Mouse (Mus musculus) midbrain, embryonic 14.5 days (tissue): ENCODE results near the gene Aplf. TPM values are rescaled to one million over a fixed set of nuclear protein-coding genes. Genes with fewer than 3 reads are reported as not detected.

Experiments
- ATAC-seq: fragments of 200-750 bp; cut with Nextera tagmentation; 2 replicates; pipeline ENCODE4 v1.8.0; 2017; ENCODE audit warnings: moderate number of reproducible peaks, moderate library complexity; ENCODE audit not compliant: low FRiP score, low TSS enrichment
- DNase-seq: peaks from one replicate; pipeline ENCODE4 v3.0.0-alpha.2; 2015
- H3K27ac ChIP-seq: fragments of 300-500 bp; sonication (generic); replicated peaks from 2 replicates; pipeline ENCODE4 v1.5.1; 2014; ENCODE audit warnings: mild to moderate bottlenecking, low read depth, low read length, moderate library complexity
- H3K27me3 ChIP-seq: fragments of 300-500 bp; sonication (generic); 2 replicates; pipeline ENCODE4 v1.6.1; 2014; ENCODE audit warnings: low read length, control low read depth, mixed read lengths; ENCODE audit not compliant: control insufficient read depth, insufficient read depth
- H3K36me3 ChIP-seq: fragments of 300-500 bp; sonication (generic); 2 replicates; pipeline ENCODE4 v1.6.1; 2014; ENCODE audit warnings: low read length, control low read depth; ENCODE audit not compliant: control insufficient read depth, insufficient read depth
- H3K4me1 ChIP-seq: fragments of 300-500 bp; sonication (generic); 2 replicates; pipeline ENCODE4 v1.6.1; 2014; ENCODE audit warnings: mild to moderate bottlenecking, antibody characterized with exemption, low read length, control low read depth; ENCODE audit not compliant: control insufficient read depth, insufficient read depth
- H3K4me2 ChIP-seq: fragments of 300-500 bp; sonication (generic); 2 replicates; pipeline ENCODE4 v1.6.1; 2014; ENCODE audit warnings: mild to moderate bottlenecking, low read length, moderate library complexity
- H3K4me3 ChIP-seq: fragments of 300-500 bp; sonication (generic); replicated peaks from 2 replicates; pipeline ENCODE4 v1.5.1; 2014; ENCODE audit warnings: low read depth, low read length
- H3K9ac ChIP-seq: fragments of 300-500 bp; sonication (generic); replicated peaks from 2 replicates; pipeline ENCODE4 v1.6.1; 2014; ENCODE audit warnings: mild to moderate bottlenecking, low read length, moderate library complexity
- H3K9me3 ChIP-seq: fragments of 300-500 bp; sonication (generic); 2 replicates; pipeline ENCODE4 v1.6.1; 2016; ENCODE audit warnings: low read length, control low read depth, mixed read lengths; ENCODE audit not compliant: control insufficient read depth
- WGBS: fragments of 180-500 bp; shearing (Covaris S2); extraction: QIAGEN DNeasy Blood & Tissue Kit; methylation state at CpG from one replicate; pipeline ENCODE4 v1.1.7; 2014; 5-methylcytosine and 5-hydroxymethylcytosine counted together
- polyA plus RNA-seq: library from polyadenylated mRNA; unstranded; fragments of >200 nt; fragmentation: Nextera tagmentation; extraction: Ambion mirVana; gene quantifications from 2 replicates; pipeline ENCODE4 v1.2.1, GENCODE M21; 2014

Gene Aplf
- polyA plus RNA-seq: 6.0 and 8.4 TPM in 2 replicates

DNA sequence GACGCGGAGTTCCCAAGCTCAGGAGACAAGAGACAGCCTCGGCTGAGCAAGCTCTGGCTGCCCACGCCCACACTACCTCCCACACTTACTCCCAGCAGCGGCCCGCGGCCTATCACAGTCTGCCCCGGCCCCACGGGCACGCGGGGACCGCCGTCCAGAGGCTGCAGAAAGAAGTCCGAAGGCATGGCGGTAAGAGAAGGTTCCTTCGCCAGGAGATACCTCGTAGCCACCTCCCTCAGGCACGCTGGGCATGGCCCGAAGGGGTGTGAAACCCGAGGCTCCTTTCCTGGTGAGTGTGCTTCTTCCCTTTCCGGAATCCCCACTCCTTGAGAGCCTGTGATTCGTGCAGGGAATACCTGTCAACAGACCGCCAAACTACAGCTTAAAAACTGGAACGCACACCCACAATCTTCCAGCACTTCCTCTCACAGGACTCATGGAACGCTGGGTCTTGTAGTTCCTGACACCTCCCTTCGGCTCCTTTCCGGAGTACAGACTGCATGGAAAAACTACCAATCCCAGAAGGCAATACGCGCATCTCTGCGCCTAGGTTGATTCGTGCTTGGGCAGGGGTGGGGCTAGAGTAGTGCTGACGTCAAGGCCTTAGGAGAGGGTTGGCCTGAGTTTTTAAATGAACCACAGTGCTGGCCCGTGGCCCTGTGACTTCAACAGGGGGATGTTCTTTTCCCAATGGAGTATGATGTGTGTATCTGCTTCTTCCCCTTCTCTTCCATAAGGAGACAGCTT lies at the start of gene Aplf:
Gene Aplf (minus strand): TSS at position 423 of the 747 bp plus-strand sequence.
- H3K4me3 ChIP-seq: peak within 1 kb of the TSS; percentile 71
- H3K36me3 ChIP-seq: no peaks in the 10 kb centered on the region
- H3K4me2 ChIP-seq: peak within 1 kb of the TSS; percentile 96
- no peaks in the 10 kb centered on the region for H3K9me3 ChIP-seq
- no peaks in the 10 kb centered on the region for H3K27me3 ChIP-seq
- H3K4me1 ChIP-seq: peaks cover 10% of the 10 kb centered on the region
- H3K9ac ChIP-seq: peak within 1 kb of the TSS; percentile 57
- peak; percentile 99 for ATAC-seq
- peak; percentile 98 for DNase-seq
- under 1% methylated on average over 33 of the region's 33 CpGs for WGBS
- H3K27ac ChIP-seq: peak within 1 kb of the TSS; percentile 37; the same call in 1 of the 2 replicates

- Histone ChIP-seq H3K27ac (no peak overlapping the region), H3K9me3 (no peaks in the 10 kb centered on the region)
- no peak for ATAC-seq
These were observed 42.1 kb upstream of the Aplf start for GRCm38 (mm10) chr6:87714091-87714490.

GRCm38 (mm10) chr6:87712311-87712710 lies 40.3 kb upstream of the Aplf start:
- no peaks in the 10 kb centered on the region for H3K9me3 ChIP-seq
- H3K4me2 ChIP-seq: no peak overlapping the region
- H3K4me1 ChIP-seq: no peaks in the 10 kb centered on the region
- H3K36me3 ChIP-seq: no peaks in the 10 kb centered on the region
- no peak for DNase-seq
- H3K4me3 ChIP-seq: no peak overlapping the region
- H3K27ac ChIP-seq: no peak overlapping the region
- H3K27me3 ChIP-seq: no peaks in the 10 kb centered on the region
- ATAC-seq: no peak
- 85% methylated on average over 4 of the region's 4 CpGs for WGBS
- no peak overlapping the region for H3K9ac ChIP-seq

More at GRCm38 (mm10) chr6:87714091-87714490, 42.1 kb upstream of the Aplf start:
- no peak overlapping the region for H3K4me3 ChIP-seq
- H3K9ac ChIP-seq: no peak overlapping the region
- no peaks in the 10 kb centered on the region for H3K36me3 ChIP-seq
- H3K4me1 ChIP-seq: no peaks in the 10 kb centered on the region
- H3K4me2 ChIP-seq: no peak overlapping the region
- 87% methylated on average over 4 of the region's 4 CpGs for WGBS
- H3K27me3 ChIP-seq: no peaks in the 10 kb centered on the region
- no peak for DNase-seq

- Histone ChIP-seq H3K36me3 (no peaks in the 10 kb centered on the region), H3K4me3 (no peak overlapping the region), H3K27ac (no peak overlapping the region), H3K4me1 (no peaks in the 10 kb centered on the region), H3K9ac (no peak overlapping the region), H3K9me3 (no peaks in the 10 kb centered on the region), H3K4me2 (no peak overlapping the region), H3K27me3 (no peaks in the 10 kb centered on the region)
- peak; percentile 55 for DNase-seq
- no peak for ATAC-seq
- 42% methylated on average over 3 of the region's 3 CpGs for WGBS
These were observed 34.3 kb upstream of the Aplf start for GRCm38 (mm10) chr6:87706246-87706645.

DNA sequence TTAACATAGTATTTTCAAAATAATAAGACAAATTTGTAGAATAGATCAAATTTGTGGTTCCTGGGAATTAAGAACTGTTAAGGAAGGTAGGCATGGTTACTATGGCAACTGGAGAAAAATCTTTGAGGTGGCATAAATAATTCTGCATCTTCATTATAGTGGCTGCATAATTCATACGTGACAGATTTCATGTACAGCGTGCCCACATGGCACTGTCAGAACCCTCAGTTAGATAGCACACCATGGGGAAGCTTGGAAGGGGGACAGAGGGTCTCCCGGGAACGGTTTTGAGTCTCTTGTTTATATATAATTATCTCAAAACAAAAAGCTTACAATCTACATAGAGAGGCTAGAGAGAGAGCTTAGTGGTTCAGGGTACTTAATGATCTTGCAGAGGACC lies 24.6 kb upstream of the Aplf start:
- no peak for ATAC-seq
- H3K9me3 ChIP-seq: no peaks in the 10 kb centered on the region
- H3K27ac ChIP-seq: no peak overlapping the region
- peak; percentile 17 for DNase-seq
- H3K36me3 ChIP-seq: no peaks in the 10 kb centered on the region
- H3K4me3 ChIP-seq: no peak overlapping the region
- H3K9ac ChIP-seq: no peak overlapping the region
- no peaks in the 10 kb centered on the region for H3K27me3 ChIP-seq
- WGBS: 88% methylated on average over 4 of the region's 4 CpGs
- H3K4me1 ChIP-seq: no peaks in the 10 kb centered on the region
- H3K4me2 ChIP-seq: no peak overlapping the region

DNA sequence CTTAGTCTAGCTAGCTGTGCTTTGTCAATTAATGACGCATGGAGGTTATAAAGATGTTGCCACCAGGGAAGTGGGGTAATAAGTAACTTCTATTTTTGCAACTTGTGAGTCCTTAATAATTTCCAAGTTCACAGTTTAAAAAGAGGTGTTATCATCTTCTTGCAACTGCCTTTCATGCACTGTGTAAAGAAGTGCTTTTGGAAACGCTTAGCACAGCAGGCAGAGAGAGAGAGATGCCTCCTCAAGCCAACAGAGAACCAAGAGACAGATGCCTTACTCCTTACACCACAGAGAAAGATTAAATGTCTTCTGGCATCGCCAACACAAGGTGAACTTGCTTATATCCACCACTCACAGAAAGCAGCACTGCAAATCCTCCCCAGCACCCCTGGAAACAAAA lies 24.0 kb upstream of the Aplf start:
- H3K27ac ChIP-seq: no peak overlapping the region
- no peaks in the 10 kb centered on the region for H3K9me3 ChIP-seq
- no peak overlapping the region for H3K9ac ChIP-seq
- H3K27me3 ChIP-seq: no peaks in the 10 kb centered on the region
- WGBS: 83% methylated on average over 3 of the region's 3 CpGs
- H3K4me1 ChIP-seq: no peaks in the 10 kb centered on the region
- no peak overlapping the region for H3K4me3 ChIP-seq
- H3K36me3 ChIP-seq: no peaks in the 10 kb centered on the region
- no peak for ATAC-seq
- H3K4me2 ChIP-seq: no peak overlapping the region
- no peak for DNase-seq

DNA sequence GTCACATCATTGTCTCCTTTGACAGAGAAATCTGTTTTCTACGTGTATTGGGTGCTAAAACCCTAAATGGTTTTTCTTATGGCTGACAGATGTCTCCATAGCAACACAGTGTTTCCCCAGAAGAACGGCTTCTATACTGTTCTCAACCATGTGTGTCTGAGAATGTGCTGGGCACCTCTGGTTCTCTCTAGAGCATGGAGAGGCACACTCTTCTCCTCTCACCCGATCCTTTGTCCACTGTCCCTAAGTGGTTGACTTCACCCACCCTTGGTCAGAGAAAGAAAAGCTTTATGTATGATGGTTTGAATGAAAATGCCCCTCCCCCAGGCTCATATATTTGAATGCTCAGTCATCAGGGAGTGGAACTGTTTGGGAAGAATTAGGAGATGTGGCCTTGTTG lies 8.4 kb upstream of the Aplf start:
- no peak for ATAC-seq
- no peak for DNase-seq
- 28% methylated on average over 3 of the region's 3 CpGs for WGBS

GRCm38 (mm10) chr6:87672661-87673060 lies 668 bp upstream of the Aplf start:
- H3K9ac ChIP-seq: peak overlapping the region; percentile 40; the same call in 1 of the 2 replicates
- no peak overlapping the region; the same call in 1 of the 2 replicates for H3K27ac ChIP-seq
- peaks cover 10% of the 10 kb centered on the region for H3K4me1 ChIP-seq
- H3K4me3 ChIP-seq: peak overlapping the region; percentile 71
- H3K4me2 ChIP-seq: peak overlapping the region; percentile 61
- H3K9me3 ChIP-seq: no peaks in the 10 kb centered on the region
- ATAC-seq (no peak), DNase-seq (no peak)
- H3K36me3 ChIP-seq: no peaks in the 10 kb centered on the region
- H3K27me3 ChIP-seq: no peaks in the 10 kb centered on the region
- 50% methylated on average over 4 of the region's 4 CpGs for WGBS

More for the DNA sequence above, 8.4 kb upstream of the Aplf start:
- Histone ChIP-seq H3K9me3 (no peaks in the 10 kb centered on the region), H3K36me3 (no peaks in the 10 kb centered on the region), H3K4me2 (no peak overlapping the region), H3K9ac (no peak overlapping the region), H3K27ac (no peak overlapping the region), H3K4me1 (no peaks in the 10 kb centered on the region), H3K27me3 (no peaks in the 10 kb centered on the region), H3K4me3 (no peak overlapping the region)

- peak overlapping the region; percentile 96 for H3K4me2 ChIP-seq
- H3K9ac ChIP-seq: peak overlapping the region; percentile 57
- H3K27ac ChIP-seq: no peak overlapping the region
- ATAC-seq (no peak), DNase-seq (no peak)
- H3K4me1 ChIP-seq: peaks cover 10% of the 10 kb centered on the region
- no peaks in the 10 kb centered on the region for H3K9me3 ChIP-seq
- H3K36me3 ChIP-seq: no peaks in the 10 kb centered on the region
- no peaks in the 10 kb centered on the region for H3K27me3 ChIP-seq
- H3K4me3 ChIP-seq: peak overlapping the region; percentile 71
- WGBS: 18% methylated on average over 8 of the region's 8 CpGs
These were observed 640 bp downstream of the Aplf start for GRCm38 (mm10) chr6:87671353-87671752.
